Mouse (Mus musculus) embryonic facial prominence, embryonic 10.5 days (tissue): ENCODE measurements around the gene Itpr3. TPM values are rescaled to one million over a fixed set of nuclear protein-coding genes. Genes with fewer than 3 reads are reported as not detected.
A peak's percentile ranks its signal among the peaks of the same experiment; 100 is the strongest.

Experiments used
- DNase-seq: peaks from one replicate; pipeline ENCODE4 v3.0.0-alpha.2; 2017; ENCODE audit warnings: low spot score
- H3K27ac ChIP-seq: fragments of 300-500 bp; sonication (generic); replicated peaks from 2 replicates; pipeline ENCODE4 v1.5.1; 2016; ENCODE audit warnings: mild to moderate bottlenecking
- H3K27me3 ChIP-seq: fragments of 300-500 bp; sonication (generic); replicated peaks from 2 replicates; pipeline ENCODE4 v1.6.1; 2016; ENCODE audit warnings: low read depth, mild to moderate bottlenecking; ENCODE audit not compliant: poor library complexity, severe bottlenecking
- H3K36me3 ChIP-seq: fragments of 300-500 bp; sonication (generic); replicated peaks from 2 replicates; pipeline ENCODE4 v1.6.1; 2016; ENCODE audit warnings: mild to moderate bottlenecking, moderate library complexity
- H3K4me1 ChIP-seq: fragments of 300-500 bp; sonication (generic); 2 replicates; pipeline ENCODE4 v1.6.1; 2016
- H3K4me3 ChIP-seq: fragments of 300-500 bp; sonication (generic); 2 replicates; pipeline ENCODE4 v1.5.1; 2016; ENCODE audit warnings: mild to moderate bottlenecking, moderate library complexity
- H3K9me3 ChIP-seq: fragments of 300-500 bp; sonication (generic); 2 replicates; pipeline ENCODE4 v1.6.1; 2016; ENCODE audit warnings: mild to moderate bottlenecking
- WGBS: fragments of 180-500 bp; shearing (Covaris S2); methylation state at CpG from one replicate; pipeline ENCODE4 v1.1.7; 2016; 5-methylcytosine and 5-hydroxymethylcytosine counted together
- polyA plus RNA-seq: library from polyadenylated mRNA; unstranded; fragments of >200 nt; fragmentation: Nextera tagmentation; extraction: Ambion mirVana; gene quantifications from 2 replicates; pipeline ENCODE4 v1.2.1, GENCODE M21; 2016

The Itpr3 gene
- polyA plus RNA-seq, 1 experiment from 2014 or later = 4.0 TPM

DNA sequence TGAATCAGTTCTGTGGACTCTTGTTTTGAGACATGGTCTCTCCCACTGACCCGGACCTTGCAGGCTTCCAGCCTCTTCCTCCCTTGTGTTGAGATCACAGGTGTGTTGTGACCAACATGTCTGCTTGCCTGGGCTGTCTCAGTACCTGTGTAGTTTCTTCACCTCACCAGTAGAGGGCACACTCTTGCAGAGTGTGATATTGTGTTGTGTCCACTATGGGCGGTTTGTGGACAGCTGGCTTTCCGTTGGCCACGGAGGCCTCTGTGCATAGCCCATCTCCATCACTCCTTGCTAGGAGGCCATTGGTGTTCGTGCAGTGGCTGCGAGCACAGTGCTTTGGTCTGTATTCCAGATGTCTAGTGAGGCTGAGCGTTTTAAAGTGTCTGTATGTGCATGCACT, 20.0 kb downstream of the Itpr3 start:
- Histone ChIP-seq H3K36me3 (no peaks in the 10 kb centered on the region), H3K4me1 (peaks cover 36% of the 10 kb centered on the region), H3K9me3 (peaks cover 3% of the 10 kb centered on the region; the same call in 1 of the 2 replicates), H3K27me3 (no peaks in the 10 kb centered on the region), H3K4me3 (no peak overlapping the region), H3K27ac (no peak overlapping the region)
- no peak for DNase-seq
- 94% methylated on average over 7 of the region's 7 CpGs for WGBS

DNA sequence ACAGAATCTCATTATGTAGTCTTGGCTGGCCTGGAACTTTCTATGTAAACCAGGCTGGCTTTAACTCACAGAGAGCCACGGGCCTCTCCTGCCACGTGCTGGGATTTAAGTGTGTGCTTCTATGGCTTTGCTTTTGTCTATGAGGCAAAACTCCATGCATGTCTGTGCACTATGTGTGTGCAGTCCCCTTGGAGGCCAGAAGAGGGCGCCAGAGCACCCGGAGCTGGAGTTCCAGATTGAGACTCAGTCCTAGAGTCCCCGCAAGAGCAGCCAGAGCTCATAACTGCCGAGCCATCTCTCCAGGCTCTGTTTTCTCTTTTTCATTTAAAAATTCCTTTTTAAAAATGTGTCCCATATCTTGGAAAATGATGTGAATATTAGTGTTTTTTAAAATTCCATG, 20.8 kb downstream of the Itpr3 start:
- peaks cover 40% of the 10 kb centered on the region for H3K4me1 ChIP-seq
- H3K27me3 ChIP-seq = no peaks in the 10 kb centered on the region
- no peak for DNase-seq
- no peak overlapping the region for H3K27ac ChIP-seq
- no peak overlapping the region for H3K4me3 ChIP-seq
- H3K9me3 ChIP-seq = peaks cover 3% of the 10 kb centered on the region; the same call in 1 of the 2 replicates
- no peaks in the 10 kb centered on the region for H3K36me3 ChIP-seq
- 78% methylated on average over 6 of the region's 6 CpGs for WGBS

DNA sequence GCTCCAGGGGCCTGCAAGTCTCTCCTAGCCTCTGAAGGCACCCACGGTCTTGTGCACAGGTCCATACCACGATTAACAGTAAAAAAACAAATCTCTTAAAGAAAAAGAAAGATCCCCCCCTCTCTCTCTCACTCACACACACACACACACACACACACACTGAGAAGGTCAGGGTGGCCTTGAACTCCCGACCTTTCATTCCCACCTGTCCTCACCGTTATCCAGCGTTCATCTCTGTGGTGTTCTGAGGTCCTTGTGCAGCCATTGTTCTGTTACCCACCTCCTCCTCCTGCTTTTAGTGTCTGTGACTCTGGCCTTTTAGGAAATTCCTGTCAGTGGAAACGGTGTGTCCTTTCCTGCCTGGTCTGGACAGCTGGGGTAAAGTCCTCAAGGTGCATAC, 21.4 kb downstream of the Itpr3 start:
- Histone ChIP-seq H3K27ac (no peak overlapping the region), H3K4me1 (peaks cover 45% of the 10 kb centered on the region), H3K27me3 (no peaks in the 10 kb centered on the region), H3K36me3 (no peaks in the 10 kb centered on the region), H3K9me3 (peaks cover 3% of the 10 kb centered on the region; the same call in 1 of the 2 replicates), H3K4me3 (no peak overlapping the region)
- DNase-seq = no peak
- 88% methylated on average over 6 of the region's 6 CpGs for WGBS

DNA sequence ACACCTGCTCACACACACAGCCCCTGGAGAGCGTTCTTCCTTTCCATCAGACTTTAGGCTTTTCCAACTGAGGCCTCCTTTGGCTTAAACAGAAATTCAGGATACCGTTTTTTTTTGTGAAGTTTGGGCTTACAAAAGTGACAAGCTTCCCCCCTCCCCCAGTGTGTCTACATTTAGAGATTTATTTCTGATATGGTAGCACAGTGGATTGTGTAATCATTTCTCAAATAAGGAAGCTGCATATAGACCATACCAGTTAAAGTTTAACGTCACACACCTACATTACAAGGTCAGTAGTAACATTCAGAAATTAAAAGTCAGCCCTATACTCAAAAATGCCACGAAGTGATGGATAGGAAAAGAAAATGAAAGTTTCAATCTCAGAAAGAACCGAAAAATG, 24.8 kb downstream of the Itpr3 start:
- DNase-seq = no peak
- Histone ChIP-seq H3K4me3 (no peak overlapping the region), H3K9me3 (peaks cover 3% of the 10 kb centered on the region; the same call in 1 of the 2 replicates), H3K4me1 (peaks cover 32% of the 10 kb centered on the region), H3K36me3 (no peaks in the 10 kb centered on the region), H3K27ac (no peak overlapping the region; the same call in 1 of the 2 replicates), H3K27me3 (no peaks in the 10 kb centered on the region)
- WGBS = 87% methylated on average over 5 of the region's 5 CpGs

DNA sequence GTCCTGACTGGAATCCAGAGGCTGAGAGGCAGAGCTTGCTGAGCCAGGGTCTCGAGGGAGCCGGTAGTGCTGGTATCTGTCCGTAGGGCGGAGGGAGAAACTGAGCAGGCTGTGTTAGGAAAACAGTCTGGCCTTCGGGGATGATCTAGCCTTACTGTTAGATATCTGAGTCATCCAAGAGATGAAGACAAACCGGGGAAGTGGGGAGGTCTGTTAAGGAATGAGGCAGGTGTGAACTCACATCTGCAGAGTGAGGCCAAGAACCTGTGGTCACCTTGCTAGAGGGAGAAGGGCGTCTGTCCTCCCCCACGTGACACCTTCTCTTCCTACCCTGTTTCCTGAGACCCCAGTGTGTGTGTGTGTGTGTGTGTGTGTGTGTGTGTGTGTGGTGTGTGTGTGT, 25.7 kb downstream of the Itpr3 start:
- Histone ChIP-seq H3K9me3 (peaks cover 3% of the 10 kb centered on the region; the same call in 1 of the 2 replicates), H3K4me3 (no peak overlapping the region), H3K36me3 (no peaks in the 10 kb centered on the region), H3K27ac (no peak overlapping the region; the same call in 1 of the 2 replicates), H3K27me3 (no peaks in the 10 kb centered on the region), H3K4me1 (peaks cover 39% of the 10 kb centered on the region)
- no peak for DNase-seq
- WGBS = 66% methylated on average over 8 of the region's 8 CpGs

DNA sequence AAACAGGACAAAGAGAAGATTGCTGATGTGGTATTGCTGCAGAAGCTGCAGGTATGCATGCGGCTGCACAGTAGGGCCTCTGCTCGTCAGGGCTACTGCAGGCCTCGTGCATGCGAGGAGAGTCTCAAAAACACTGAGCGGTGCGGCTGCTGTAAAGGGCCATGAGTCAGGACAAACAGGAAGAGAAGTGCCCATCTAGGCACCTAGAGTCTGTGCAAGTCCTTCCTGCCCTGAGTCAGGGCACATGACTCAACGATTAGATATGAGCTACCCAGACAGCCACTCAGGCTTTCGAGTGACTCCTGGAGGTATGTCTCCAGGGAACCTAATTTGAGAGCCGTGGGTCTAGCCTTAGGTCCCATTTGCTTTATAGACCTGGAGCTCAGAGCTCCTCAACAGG, 26.5 kb downstream of the Itpr3 start:
- no peak for DNase-seq
- no peak overlapping the region; the same call in 1 of the 2 replicates for H3K27ac ChIP-seq
- WGBS = 80% methylated on average over 9 of the region's 9 CpGs
- peaks cover 44% of the 10 kb centered on the region for H3K4me1 ChIP-seq
- no peaks in the 10 kb centered on the region for H3K9me3 ChIP-seq
- H3K36me3 ChIP-seq = no peaks in the 10 kb centered on the region
- H3K27me3 ChIP-seq = no peaks in the 10 kb centered on the region
- no peak overlapping the region for H3K4me3 ChIP-seq

DNA sequence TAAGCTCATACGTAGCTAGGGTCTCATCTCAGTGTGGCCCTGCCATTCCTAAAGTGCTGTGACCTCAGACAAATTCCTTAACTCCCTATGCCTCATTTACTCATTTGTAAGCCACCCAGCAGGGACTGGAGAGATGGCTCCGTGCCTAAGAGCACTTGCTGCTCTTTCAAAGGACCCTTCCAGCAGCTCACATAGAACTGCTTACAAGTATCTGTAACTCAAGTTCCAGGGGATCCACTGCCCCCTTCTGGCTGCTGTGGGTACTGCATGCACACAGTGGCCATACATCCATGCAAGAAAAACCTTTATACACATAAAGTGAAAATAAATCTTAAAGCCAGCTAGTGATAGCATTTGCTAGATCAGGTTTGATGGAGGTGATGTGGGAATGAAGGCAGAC, 28.6 kb downstream of the Itpr3 start:
- no peaks in the 10 kb centered on the region for H3K9me3 ChIP-seq
- no peak overlapping the region for H3K27ac ChIP-seq
- DNase-seq = peak; percentile 76
- 61% methylated on average over 2 of the region's 2 CpGs for WGBS
- 0 out of 2 replicates have a peak, but pooled peaks cover 4% of the 10 kb centered on the region for H3K36me3 ChIP-seq
- H3K27me3 ChIP-seq = no peaks in the 10 kb centered on the region
- peaks cover 42% of the 10 kb centered on the region for H3K4me1 ChIP-seq
- no peak overlapping the region for H3K4me3 ChIP-seq

DNA sequence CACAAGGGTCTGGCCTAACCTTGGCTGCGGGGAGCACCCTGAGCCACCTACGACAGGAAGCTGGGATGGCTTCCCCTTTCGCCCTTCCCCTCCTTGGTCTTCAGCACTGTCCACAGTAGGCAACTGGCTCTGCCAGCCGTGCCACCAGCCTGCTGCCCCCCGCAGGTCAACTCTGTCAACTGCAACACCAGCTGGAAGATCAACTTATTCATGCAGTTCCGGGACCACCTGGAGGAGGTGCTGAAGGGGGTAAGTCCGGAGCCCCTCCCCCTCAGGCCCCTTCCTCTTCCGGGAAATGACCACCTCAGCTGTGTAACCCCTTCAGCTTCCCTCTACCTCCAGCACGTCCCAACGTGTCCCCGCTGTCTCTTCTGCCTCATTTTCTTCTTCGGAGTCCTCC, 30.3 kb downstream of the Itpr3 start:
- peak overlapping the region; percentile 48; the same call in 1 of the 2 replicates for H3K27ac ChIP-seq
- H3K36me3 ChIP-seq = 0 out of 2 replicates have a peak, but pooled peaks cover 4% of the 10 kb centered on the region
- DNase-seq = peak; percentile 72
- H3K4me3 ChIP-seq = 0 out of 2 replicates have a peak overlapping the region, but pooled peaks have one; percentile 6
- WGBS = 36% methylated on average over 12 of the region's 12 CpGs
- H3K4me1 ChIP-seq = peaks cover 31% of the 10 kb centered on the region
- no peaks in the 10 kb centered on the region for H3K27me3 ChIP-seq
- H3K9me3 ChIP-seq = no peaks in the 10 kb centered on the region

DNA sequence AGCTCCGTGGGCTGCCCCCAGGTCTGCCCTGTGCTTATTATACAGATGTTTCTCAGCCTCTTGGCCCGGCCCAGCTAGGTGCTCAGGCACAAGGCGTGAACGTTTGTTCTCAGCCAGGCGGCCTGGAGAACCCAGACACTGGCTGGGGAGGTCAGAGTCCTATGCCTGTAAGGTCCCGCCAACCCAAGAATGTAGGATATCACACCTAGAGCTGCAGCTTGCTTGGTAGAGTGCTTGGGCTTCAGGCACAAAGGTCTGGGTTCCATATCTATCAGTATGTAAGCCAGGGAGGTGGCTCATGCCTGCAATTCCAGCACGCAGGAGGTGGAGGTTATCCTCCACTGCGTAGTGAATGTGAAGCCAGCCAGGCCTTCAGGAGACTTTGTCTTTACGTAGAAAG, 33.0 kb downstream of the Itpr3 start:
- Histone ChIP-seq H3K4me3 (no peak overlapping the region), H3K4me1 (peaks cover 25% of the 10 kb centered on the region), H3K36me3 (0 out of 2 replicates have a peak, but pooled peaks cover 4% of the 10 kb centered on the region), H3K27ac (no peak overlapping the region), H3K27me3 (no peaks in the 10 kb centered on the region), H3K9me3 (no peaks in the 10 kb centered on the region)
- WGBS = 80% methylated on average over 9 of the region's 9 CpGs
- no peak for DNase-seq

DNA sequence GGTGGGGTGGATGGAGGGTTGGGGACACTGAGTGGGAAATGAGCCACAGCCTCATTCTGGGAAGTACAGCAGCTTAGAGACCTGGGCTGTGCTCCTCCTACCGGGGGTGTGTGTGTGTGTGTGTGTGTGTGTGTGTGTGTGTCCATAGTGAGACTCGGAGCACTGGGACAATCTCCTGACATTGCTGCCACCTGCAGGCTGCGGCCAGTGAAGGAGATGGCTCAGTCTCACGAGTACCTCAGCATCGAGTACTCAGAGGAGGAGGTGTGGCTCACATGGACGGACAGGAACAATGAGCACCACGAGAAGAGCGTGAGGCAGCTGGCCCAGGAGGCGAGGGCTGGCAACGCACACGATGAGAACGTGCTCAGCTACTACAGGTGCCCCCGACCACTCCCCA, 38.6 kb downstream of the Itpr3 start:
- WGBS = 48% methylated on average over 13 of the region's 13 CpGs
- peak; percentile 54 for DNase-seq

DNA sequence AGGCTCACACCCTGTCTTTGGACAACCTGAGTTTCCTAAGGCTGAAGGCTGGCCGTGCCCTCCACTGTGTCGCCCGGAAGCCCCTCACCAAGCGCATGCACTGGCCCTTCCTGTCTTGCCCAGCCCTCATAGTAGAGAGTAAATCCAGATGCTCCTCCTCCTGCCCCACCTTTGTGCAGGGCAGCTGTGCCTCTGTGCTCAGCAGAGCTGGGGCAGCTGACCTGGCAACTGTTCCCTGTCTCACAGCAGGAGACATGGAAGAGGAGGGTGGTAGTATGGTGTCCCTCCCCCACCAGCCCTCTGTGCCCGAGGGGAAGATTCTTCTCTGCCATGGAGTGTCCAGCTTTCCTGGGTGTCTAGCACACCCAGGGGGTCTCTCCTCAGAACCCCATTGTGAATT, 44.6 kb downstream of the Itpr3 start:
- peaks cover 29% of the 10 kb centered on the region for H3K4me1 ChIP-seq
- H3K27ac ChIP-seq = no peak overlapping the region; the same call in 1 of the 2 replicates

More for the DNA sequence above, 38.6 kb downstream of the Itpr3 start:
- Histone ChIP-seq H3K4me1 (peaks cover 24% of the 10 kb centered on the region), H3K9me3 (no peaks in the 10 kb centered on the region), H3K36me3 (0 out of 2 replicates have a peak, but pooled peaks cover 3% of the 10 kb centered on the region), H3K4me3 (no peak overlapping the region), H3K27ac (no peak overlapping the region), H3K27me3 (no peaks in the 10 kb centered on the region)

DNA sequence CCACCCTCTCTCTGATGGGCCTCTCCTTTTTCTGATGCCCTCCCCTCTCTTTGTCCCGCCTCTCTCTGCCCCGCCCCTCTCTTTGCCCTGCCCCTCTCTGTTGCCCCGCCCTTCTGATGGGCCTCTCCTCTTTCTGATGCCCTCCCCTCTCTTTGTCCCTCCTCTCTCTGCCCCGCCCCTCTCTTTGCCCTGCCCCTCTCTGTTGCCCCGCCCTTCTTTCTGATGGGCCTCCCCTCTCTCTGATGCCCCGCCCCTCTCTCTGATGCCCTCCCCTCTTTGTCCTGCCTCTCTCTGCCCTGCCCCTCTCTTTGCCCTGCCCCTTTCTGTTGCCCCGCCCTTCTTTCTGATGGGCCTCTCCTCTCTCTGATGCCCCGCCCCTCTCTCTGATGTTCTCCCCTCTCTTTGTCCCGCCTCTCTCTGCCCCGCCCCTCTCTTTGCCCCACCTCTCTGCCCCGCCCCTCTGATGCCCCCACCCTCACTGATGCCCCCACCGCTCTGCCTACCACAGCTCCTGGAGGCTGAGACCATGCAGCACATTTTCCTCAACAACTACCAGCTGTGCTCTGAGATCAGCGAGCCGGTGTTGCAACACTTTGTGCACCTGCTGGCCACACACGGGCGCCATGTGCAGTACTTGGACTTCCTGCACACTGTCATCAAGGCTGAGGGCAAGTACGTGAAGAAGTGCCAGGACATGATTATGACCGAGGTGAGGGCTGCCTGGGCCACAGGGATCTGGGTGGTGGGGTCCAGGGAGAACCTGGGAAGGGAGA, 48.8 kb downstream of the Itpr3 start:
- no peaks in the 10 kb centered on the region for H3K27me3 ChIP-seq
- 78% methylated on average over 16 of the region's 18 CpGs for WGBS
- peaks cover 14% of the 10 kb centered on the region for H3K4me1 ChIP-seq
- H3K36me3 ChIP-seq = no peaks in the 10 kb centered on the region; the same call in 1 of the 2 replicates
- no peak overlapping the region for H3K4me3 ChIP-seq
- no peak overlapping the region for H3K27ac ChIP-seq
- no peak for DNase-seq
- no peaks in the 10 kb centered on the region for H3K9me3 ChIP-seq

More for the DNA sequence above, 44.6 kb downstream of the Itpr3 start:
- Histone ChIP-seq H3K4me3 (no peak overlapping the region), H3K27me3 (no peaks in the 10 kb centered on the region), H3K9me3 (no peaks in the 10 kb centered on the region), H3K36me3 (0 out of 2 replicates have a peak, but pooled peaks cover 3% of the 10 kb centered on the region)
- no peak for DNase-seq
- 83% methylated on average over 5 of the region's 5 CpGs for WGBS

DNA sequence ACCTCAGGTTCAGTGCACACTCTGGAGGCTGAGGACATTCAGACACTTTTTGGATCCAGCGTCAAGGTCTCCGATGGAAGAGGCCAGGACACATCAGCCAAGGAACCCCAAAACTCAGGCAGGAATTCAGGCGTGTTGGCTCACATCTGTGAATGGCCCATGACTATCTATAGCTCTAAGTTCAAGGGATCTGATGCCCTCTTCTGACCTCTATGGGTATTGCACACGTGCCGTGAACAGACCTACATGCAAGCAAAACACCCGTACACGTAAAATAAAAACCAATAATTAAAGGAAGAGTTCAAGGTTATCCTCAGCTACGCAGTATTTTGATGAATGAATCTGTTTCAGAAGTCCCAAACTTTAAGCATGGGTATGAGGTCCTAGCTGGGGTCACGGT, 49.6 kb downstream of the Itpr3 start:
- Histone ChIP-seq H3K9me3 (no peaks in the 10 kb centered on the region), H3K4me3 (no peak overlapping the region), H3K27ac (no peak overlapping the region), H3K27me3 (no peaks in the 10 kb centered on the region), H3K4me1 (peaks cover 5% of the 10 kb centered on the region), H3K36me3 (no peaks in the 10 kb centered on the region; the same call in 1 of the 2 replicates)
- WGBS = 85% methylated on average over 9 of the region's 9 CpGs
- peak; percentile 39 for DNase-seq
